Mouse (Mus musculus) limb, embryonic 14.5 days (tissue): ENCODE measurements around the gene Krt20. TPM values are rescaled to one million over a fixed set of nuclear protein-coding genes. Genes with fewer than 3 reads are reported as not detected.
A peak's percentile ranks its signal among the peaks of the same experiment; 100 is the strongest.

Experiments
- ATAC-seq: fragments of 200-750 bp; cut with Nextera tagmentation; 2 replicates; pipeline ENCODE4 v1.8.0; 2017; ENCODE audit warnings: low read depth, moderate number of reproducible peaks, moderate TSS enrichment; ENCODE audit not compliant: low FRiP score
- DNase-seq: peaks from one replicate; pipeline ENCODE4 v3.0.0-alpha.2; 2015; ENCODE audit warnings: low spot score
- H3K27ac ChIP-seq: fragments of 300-500 bp; sonication (generic); replicated peaks from 2 replicates; pipeline ENCODE4 v1.5.1; 2014; ENCODE audit warnings: low read depth, mild to moderate bottlenecking, low read length, moderate library complexity, mixed read lengths
- H3K27me3 ChIP-seq: fragments of 300-500 bp; sonication (generic); 2 replicates; pipeline ENCODE4 v1.6.1; 2014; ENCODE audit warnings: low read length, mixed read lengths; ENCODE audit not compliant: control insufficient read depth, insufficient read depth
- H3K36me3 ChIP-seq: fragments of 300-500 bp; sonication (generic); 2 replicates; pipeline ENCODE4 v1.6.1; 2014; ENCODE audit warnings: mild to moderate bottlenecking, low read length, moderate library complexity, mixed read lengths; ENCODE audit not compliant: control insufficient read depth, insufficient read depth
- H3K4me1 ChIP-seq: fragments of 300-500 bp; sonication (generic); 2 replicates; pipeline ENCODE4 v1.6.1; 2014; ENCODE audit warnings: antibody characterized with exemption, low read length, mixed read lengths; ENCODE audit not compliant: control insufficient read depth, insufficient read depth
- H3K4me2 ChIP-seq: fragments of 300-500 bp; sonication (generic); replicated peaks from 2 replicates; pipeline ENCODE4 v1.6.1; 2014; ENCODE audit warnings: low read depth, mild to moderate bottlenecking, low read length, moderate library complexity; ENCODE audit not compliant: severe bottlenecking
- H3K4me3 ChIP-seq: fragments of 300-500 bp; sonication (generic); replicated peaks from 2 replicates; pipeline ENCODE4 v1.5.1; 2014; ENCODE audit warnings: low read length
- H3K9ac ChIP-seq: fragments of 300-500 bp; sonication (generic); 2 replicates; pipeline ENCODE4 v1.6.1; 2014; ENCODE audit warnings: mild to moderate bottlenecking, low read depth, low read length, moderate library complexity; ENCODE audit not compliant: severe bottlenecking
- H3K9me3 ChIP-seq: fragments of 300-500 bp; sonication (generic); 2 replicates; pipeline ENCODE4 v1.6.1; 2016; ENCODE audit warnings: low read length; ENCODE audit not compliant: control insufficient read depth
- POLR2A ChIP-seq: fragments of 200-500 bp; IDR thresholded peaks from 2 replicates; pipeline ENCODE4 v1.8.0; 2012; ENCODE audit warnings: inconsistent platforms, mild to moderate bottlenecking, moderate library complexity, borderline replicate concordance; ENCODE audit not compliant: insufficient read depth, insufficient read length; ENCODE audit errors: extremely low read depth
- WGBS: fragments of 180-500 bp; shearing (Covaris S2); extraction: QIAGEN DNeasy Blood & Tissue Kit; methylation state at CpG from one replicate; pipeline ENCODE4 v1.1.7; 2014; 5-methylcytosine and 5-hydroxymethylcytosine counted together
- polyA plus RNA-seq, 2 experiments: library from polyadenylated mRNA; depleted of rRNA in 1 of 2; stranded (reverse) in 1 of 2; unstranded in 1 of 2; fragments of >200 nt; fragmentation: Nextera tagmentation in 1 of 2; extraction: Ambion mirVana in 1 of 2; gene quantifications; 2 replicates each; pipeline versions ENCODE4 v1.2.1 to v1.2.3; 2012 to 2014

Krt20 gene
- polyA plus RNA-seq, 2 experiments = 0.26 to 0.37 TPM

- Histone ChIP-seq H3K27ac (no peak overlapping the region), H3K4me1 (no peaks in the 10 kb centered on the region), H3K4me3 (no peak overlapping the region), H3K9me3 (no peaks in the 10 kb centered on the region), H3K27me3 (no peaks in the 10 kb centered on the region), H3K36me3 (no peaks in the 10 kb centered on the region), H3K9ac (no peak overlapping the region), H3K4me2 (no peak overlapping the region)
- no peak for ATAC-seq
- WGBS = 80% methylated on average over 11 of the region's 11 CpGs
- no peak for DNase-seq
- no peak for TF ChIP-seq POLR2A
Measured at GRCm38 (mm10) chr11:99468566-99468965, 30.6 kb upstream of the Krt20 start.

DNA sequence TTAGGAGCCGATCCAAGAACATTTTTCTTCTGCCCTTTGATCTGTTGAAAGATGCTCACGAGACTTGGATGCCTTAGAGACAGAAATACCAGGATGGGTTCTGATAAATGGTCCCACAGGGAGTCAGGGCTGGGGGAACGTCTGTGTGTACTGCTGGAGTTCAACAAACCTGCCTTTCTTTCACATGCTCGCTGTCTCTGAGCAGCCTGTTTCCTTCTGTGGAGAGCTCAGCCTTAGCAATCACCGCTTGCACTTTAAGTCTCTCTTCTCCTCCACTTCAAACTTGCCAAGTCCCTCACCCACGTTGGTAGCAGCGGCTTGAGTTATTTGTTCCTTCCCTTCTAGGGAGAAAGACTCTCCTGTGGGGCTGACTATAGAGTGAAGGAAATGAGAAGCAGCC lies 28.4 kb upstream of the Krt20 start:
- Histone ChIP-seq H3K27me3 (no peaks in the 10 kb centered on the region), H3K9me3 (no peaks in the 10 kb centered on the region), H3K4me2 (no peak overlapping the region), H3K27ac (no peak overlapping the region), H3K4me3 (no peak overlapping the region), H3K9ac (no peak overlapping the region), H3K36me3 (no peaks in the 10 kb centered on the region), H3K4me1 (no peaks in the 10 kb centered on the region)
- no peak for TF ChIP-seq POLR2A
- no peak for DNase-seq
- 19% methylated on average over 7 of the region's 7 CpGs for WGBS
- no peak for ATAC-seq

DNA sequence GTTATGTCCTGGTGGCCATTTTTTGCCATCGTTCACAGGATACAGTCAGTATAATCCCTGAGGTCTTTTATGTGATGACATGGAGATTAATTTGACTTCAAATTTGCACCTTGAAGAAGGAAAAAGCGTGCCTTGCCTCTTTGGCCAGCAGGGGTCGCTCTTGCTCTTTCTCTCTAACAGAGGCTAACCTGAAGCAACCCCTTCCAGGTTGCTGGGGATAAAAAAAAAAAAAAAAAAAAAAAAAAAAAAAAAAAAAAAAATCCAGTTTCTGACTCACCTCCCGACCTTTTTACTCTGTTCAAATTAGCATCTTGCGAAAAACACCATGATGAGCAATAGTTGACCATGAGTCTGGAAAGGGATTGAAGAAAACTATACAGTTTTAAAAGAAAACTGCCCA lies 26.9 kb upstream of the Krt20 start:
- H3K27ac ChIP-seq = no peak overlapping the region
- no peaks in the 10 kb centered on the region for H3K9me3 ChIP-seq
- DNase-seq (peak; percentile 84), ATAC-seq (no peak)
- H3K4me3 ChIP-seq = no peak overlapping the region
- H3K27me3 ChIP-seq = no peaks in the 10 kb centered on the region
- no peaks in the 10 kb centered on the region for H3K36me3 ChIP-seq
- H3K4me2 ChIP-seq = no peak overlapping the region
- no peaks in the 10 kb centered on the region for H3K4me1 ChIP-seq
- 3% methylated on average over 5 of the region's 5 CpGs for WGBS
- H3K9ac ChIP-seq = no peak overlapping the region
- no peak for TF ChIP-seq POLR2A

DNA sequence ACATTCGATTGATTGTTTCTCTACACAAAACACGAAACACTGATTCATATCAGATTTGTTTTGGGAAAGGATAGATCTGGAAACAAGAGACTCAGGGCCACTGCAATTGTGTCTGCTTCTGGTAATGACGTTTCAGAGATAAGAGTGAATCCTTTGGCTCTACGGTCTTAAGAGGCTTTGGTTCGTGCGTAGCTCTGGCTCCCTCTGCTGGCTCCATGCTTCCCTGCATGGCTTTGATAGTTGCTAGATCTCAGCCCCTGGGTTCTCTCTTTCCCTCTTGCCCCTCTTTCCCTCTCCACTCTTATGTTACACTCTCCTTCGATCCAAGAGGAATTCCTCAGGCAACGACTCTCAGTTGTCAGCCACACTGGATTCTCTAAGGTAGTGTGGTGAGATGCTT lies 25.2 kb upstream of the Krt20 start:
- peak; percentile 77 for DNase-seq
- no peaks in the 10 kb centered on the region for H3K27me3 ChIP-seq
- no peak for TF ChIP-seq POLR2A
- no peak overlapping the region for H3K27ac ChIP-seq
- 12% methylated on average over 8 of the region's 8 CpGs for WGBS
- no peak overlapping the region for H3K4me2 ChIP-seq
- H3K4me3 ChIP-seq = no peak overlapping the region
- H3K36me3 ChIP-seq = no peaks in the 10 kb centered on the region
- no peaks in the 10 kb centered on the region for H3K9me3 ChIP-seq
- ATAC-seq = no peak
- no peak overlapping the region for H3K9ac ChIP-seq
- no peaks in the 10 kb centered on the region for H3K4me1 ChIP-seq

GRCm38 (mm10) chr11:99461736-99462135 lies 23.8 kb upstream of the Krt20 start:
- H3K9me3 ChIP-seq = no peaks in the 10 kb centered on the region
- H3K4me3 ChIP-seq = no peak overlapping the region
- no peak overlapping the region for H3K9ac ChIP-seq
- ATAC-seq (no peak), DNase-seq (no peak)
- WGBS = 60% methylated on average over 7 of the region's 7 CpGs
- no peaks in the 10 kb centered on the region for H3K27me3 ChIP-seq
- H3K4me1 ChIP-seq = no peaks in the 10 kb centered on the region
- H3K27ac ChIP-seq = no peak overlapping the region
- H3K36me3 ChIP-seq = no peaks in the 10 kb centered on the region
- no peak overlapping the region for H3K4me2 ChIP-seq
- TF ChIP-seq POLR2A = no peak

DNA sequence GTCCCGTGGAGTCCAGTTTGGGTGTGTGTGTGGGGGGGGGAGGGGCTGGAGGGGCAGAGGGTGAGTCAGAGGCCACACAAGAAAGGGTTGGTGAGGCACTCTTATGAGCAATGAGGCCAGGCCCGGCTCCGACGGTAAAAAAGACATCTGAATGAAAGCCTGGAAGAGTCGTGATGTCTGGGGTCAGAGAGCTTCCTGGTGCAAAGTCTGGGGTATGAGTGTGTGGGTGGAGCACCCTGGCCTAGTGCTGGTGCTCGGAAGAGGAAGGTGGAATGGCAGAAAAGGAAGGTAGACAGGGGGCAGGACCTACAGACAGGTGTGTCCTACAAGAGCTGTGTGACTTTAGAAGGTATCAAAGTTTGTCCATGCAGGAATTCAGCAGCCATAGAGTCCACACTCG lies 20.9 kb upstream of the Krt20 start:
- no peak for TF ChIP-seq POLR2A
- Histone ChIP-seq H3K4me1 (no peaks in the 10 kb centered on the region), H3K27me3 (no peaks in the 10 kb centered on the region), H3K9me3 (no peaks in the 10 kb centered on the region), H3K27ac (no peak overlapping the region), H3K9ac (no peak overlapping the region), H3K36me3 (no peaks in the 10 kb centered on the region), H3K4me2 (no peak overlapping the region), H3K4me3 (no peak overlapping the region)
- DNase-seq = no peak
- no peak for ATAC-seq
- 67% methylated on average over 7 of the region's 7 CpGs for WGBS
